Mouse (Mus musculus) testis, postnatal 10 days (tissue): Measurements from ENCODE around the gene Sox21.
A peak's percentile ranks its signal among the peaks of the same experiment; 100 is the strongest.

Source experiments
- DNase-seq: peaks from one replicate; pipeline ENCODE4 v3.0.0; 2021; ENCODE audit warnings: low spot score

Gene Sox21

DNA sequence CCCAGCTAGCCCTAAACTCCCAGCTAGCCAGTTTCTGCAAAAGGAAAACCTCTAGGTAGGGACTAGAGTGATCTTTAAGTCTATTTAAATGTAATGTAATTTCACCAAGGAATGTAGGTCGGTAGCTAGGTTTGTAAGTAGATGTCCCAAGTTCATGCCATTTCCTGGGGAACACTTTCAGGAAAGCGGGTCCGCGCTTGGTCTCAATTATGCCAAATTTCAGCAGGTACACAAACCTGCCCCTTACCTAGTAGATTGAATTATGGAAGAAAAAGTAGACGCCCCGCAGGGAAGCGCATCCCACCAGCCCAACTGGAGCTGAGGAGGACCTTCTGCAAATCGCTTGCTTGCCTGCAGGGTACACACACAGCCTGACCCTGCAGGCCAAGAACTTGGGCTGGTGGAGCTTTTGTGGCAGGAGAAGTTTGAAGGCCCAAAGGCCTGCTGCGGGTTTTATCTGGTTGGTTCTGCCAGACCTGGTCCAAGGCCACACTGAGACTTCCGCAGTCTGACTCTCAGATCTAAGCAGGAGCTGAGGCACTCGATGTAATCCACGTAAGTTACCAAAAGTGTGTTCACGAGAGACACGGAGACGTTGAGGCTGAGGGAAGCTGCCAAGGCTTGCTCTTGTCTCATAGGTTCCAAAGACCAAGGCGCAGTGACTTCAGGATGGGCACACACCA lies 11.6 kb downstream of the Sox21 start:
- DNase-seq = no peak

DNA sequence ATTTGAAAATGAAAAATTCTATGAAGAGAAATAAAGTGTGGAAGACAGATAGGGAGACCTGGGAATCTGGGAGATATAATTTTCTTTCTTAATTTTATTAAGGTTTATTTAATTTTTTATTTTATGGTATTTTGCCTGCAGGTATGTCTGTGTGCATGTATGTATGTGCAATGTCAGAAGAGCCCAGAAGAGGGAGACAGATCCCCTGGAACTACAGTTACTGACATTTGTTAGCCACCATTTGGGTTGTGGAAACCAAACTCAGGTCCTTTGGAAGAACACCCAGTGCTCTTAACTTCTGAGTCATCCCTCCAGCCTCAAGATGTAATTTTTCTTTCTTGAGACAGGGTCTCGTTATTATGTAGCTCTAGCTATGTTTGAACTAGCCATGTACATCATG lies 15.9 kb downstream of the Sox21 start:
- DNase-seq = no peak

DNA sequence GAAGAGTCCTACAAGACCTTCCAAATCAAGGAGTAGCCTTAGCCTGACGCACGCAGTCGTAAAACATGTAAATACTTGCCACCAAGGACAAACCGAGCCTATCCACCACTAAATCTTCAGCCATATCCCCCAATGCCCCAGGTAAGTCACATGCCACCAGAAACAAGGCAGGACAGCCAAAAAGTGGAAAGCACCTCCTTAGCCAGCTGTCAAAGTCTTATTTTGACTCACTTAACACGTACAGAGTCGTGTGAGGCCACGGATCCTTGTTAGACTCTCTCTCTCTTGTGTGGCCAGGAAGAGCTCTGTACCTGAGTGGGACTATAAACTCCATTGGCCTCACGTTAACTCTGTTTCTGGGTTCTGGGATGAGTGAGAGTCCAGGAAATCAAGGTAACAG lies 20.0 kb downstream of the Sox21 start:
- DNase-seq = no peak

GRCm38 (mm10) chr14:118212188-118212804 lies 24.5 kb downstream of the Sox21 start:
- DNase-seq = no peak

- DNase-seq = peak; percentile 56
Observed at GRCm38 (mm10) chr14:118209642-118210041, 27.2 kb downstream of the Sox21 start.

DNA sequence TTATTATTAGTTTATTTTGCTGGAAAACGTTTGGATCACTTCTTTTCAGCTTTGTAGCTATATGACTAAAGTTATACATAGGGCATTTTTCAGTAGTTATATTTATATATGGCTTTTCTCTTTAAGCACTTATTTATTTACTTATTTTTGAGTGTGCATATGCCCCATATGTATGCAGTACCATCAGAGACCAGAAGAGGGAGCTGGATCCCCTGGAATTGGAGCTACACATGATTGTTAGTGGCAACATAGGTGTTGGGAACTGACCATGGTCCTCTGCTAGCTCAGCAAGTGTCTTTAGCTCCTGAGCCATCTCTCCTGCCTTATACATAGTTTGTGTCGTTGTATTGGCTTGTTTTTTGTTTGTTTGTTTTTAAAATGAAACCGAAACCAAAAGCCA lies 29.5 kb downstream of the Sox21 start:
- DNase-seq = no peak

DNA sequence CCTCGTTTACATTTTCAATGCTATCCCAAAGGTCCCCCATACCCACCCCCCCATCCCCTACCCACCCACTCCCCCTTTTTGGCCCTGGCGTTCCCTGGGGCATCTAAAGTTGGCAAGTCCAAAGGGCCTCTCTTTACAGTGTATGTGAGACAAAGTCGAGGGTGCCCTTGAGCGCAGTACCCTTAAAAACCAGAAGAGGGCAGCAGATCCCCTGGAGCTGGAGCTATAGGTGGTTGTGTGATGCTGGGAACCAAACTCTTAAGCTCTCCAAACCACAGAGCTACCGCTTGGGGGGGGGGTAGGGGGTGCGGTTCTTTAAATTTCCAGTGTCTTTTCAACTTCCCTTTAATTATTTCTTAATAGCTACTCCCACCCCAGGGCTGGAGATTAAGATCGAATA lies 33.8 kb downstream of the Sox21 start:
- DNase-seq = peak; percentile 52

DNA sequence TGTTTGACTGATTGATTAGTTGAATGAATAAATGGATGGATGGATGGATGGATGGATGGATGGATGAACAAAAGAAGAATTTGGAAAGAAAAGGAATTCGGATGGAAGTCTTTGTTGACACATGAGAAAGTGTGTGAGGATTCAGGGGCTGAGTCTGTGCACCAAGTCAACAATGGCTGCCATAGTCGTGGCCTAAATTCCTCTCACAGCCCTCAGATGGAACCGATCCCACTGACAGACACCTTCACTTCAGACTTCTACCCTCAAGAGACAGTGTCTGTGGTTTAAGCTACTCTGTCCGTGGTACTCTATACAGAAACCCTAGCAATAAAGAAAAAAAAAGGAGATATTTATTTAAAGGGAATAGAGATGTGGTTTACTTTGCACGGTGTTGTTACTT lies 34.8 kb downstream of the Sox21 start:
- DNase-seq = no peak

DNA sequence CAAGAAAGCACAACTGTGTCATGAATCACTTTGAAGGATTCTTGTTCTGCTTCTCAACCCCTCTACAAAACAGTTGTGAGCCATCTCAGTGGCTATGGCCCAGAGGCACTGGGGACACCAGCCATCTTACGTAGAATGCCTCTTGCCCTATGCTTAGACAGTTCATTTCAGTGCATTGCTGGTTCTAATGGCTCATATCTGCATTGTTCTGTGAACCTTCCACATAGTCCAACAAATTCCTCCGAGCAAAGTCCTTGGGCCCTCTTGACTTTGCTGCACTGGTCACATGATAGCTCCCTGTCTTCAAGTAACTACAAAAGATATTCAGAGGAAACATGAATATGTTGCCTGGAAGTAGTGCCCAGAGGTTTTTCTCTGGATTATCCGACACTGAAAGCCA lies 36.1 kb downstream of the Sox21 start:
- no peak for DNase-seq

- DNase-seq = no peak
Observed at GRCm38 (mm10) chr14:118197063-118197462, 39.8 kb downstream of the Sox21 start.

GRCm38 (mm10) chr14:118194219-118194914 lies 42.5 kb downstream of the Sox21 start:
- no peak for DNase-seq

DNA sequence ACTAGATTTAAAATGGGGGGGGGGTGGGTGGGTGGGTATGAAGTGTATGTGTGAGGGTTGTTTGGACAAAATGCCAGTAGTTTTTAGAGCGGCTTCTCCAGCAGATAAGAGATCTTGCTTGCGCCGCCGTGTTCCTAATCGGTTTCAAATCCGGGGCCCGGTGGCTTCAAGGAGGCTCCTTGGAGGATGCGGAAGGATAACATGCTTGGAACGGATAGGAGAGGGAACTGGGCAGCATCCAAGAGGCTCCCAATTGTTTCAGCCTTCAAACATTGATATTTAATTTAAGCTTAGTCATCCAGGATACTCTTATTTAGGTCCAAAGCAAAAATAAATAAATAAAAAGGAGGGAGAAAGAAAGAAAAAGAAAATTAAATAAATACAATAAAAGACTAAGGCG lies 43.2 kb downstream of the Sox21 start:
- no peak for DNase-seq

- DNase-seq = no peak
Observed at GRCm38 (mm10) chr14:118193001-118193628, 43.7 kb downstream of the Sox21 start.

- no peak for DNase-seq
Observed at GRCm38 (mm10) chr14:118191442-118191841, 45.4 kb downstream of the Sox21 start.
